Mouse (Mus musculus) mammary gland, adult 2 months (tissue): ENCODE results near the gene Mterf1b. TPM values are rescaled to one million over a fixed set of nuclear protein-coding genes. Genes with fewer than 3 reads are reported as not detected.

Experiments
- polyA plus RNA-seq: library from polyadenylated mRNA; depleted of rRNA; stranded (reverse); fragments of >200 nt; gene quantifications from 2 replicates; pipeline ENCODE4 v1.2.3, GENCODE M21; 2012; ENCODE audit warnings: low replicate concordance; rRNA removed

Mterf1b gene
- polyA plus RNA-seq: 0.11 and 0.24 TPM in 2 replicates

GRCm38 (mm10) chr5:4191671-4192480 lies at the start of gene Mterf1b:
Mterf1b (plus strand) TSS chr5:4192367.

Other genes starting within 250 kb of the Mterf1b start
- gene Cyp51, start 87.6 kb upstream of the Mterf1b start, polyA plus RNA-seq: 26.4 and 52.1 TPM in 2 replicates